ENCODE assay signal across 8 mouse cellular contexts in genomic region chr17:86753130-86753821, GRCm38 (mm10). TPM values are rescaled to one million over a fixed set of nuclear protein-coding genes. Genes with fewer than 3 reads are reported as not detected.
A peak's percentile ranks its signal among the peaks of the same experiment; 100 is the strongest.
DNase-seq lines count a peak whose midpoint lies in the region; ATAC-seq lines count a peak whose summit lies in the region.

TSS of gene Epas1 (plus strand) at chr17:86753700.

- ATAC-seq in heart, embryonic 13.5 days (ENCODE audit: extremely low read depth, insufficient number of reproducible peaks, low FRiP score, low TSS enrichment) = peak; percentile 95
- ATAC-seq in kidney, embryonic 16.5 days (ENCODE audit: low FRiP score, low TSS enrichment) = peak; percentile 97
- ATAC-seq in liver, embryonic 11.5 days (replicated peaks; ENCODE audit: low FRiP score) = peak; percentile 95
- ATAC-seq in monocyte, adult 5-6 weeks (replicated peaks; ENCODE audit: insufficient number of reproducible peaks, low FRiP score, low TSS enrichment, poor library complexity, severe bottlenecking) = peak; percentile 87

- H3K4me3 ChIP-seq in forebrain, embryonic 10.5 days = peak within 1 kb of the TSS; percentile 65
- peak within 1 kb of the TSS; percentile 73 for H3K4me3 ChIP-seq in heart, embryonic 13.5 days
- peak within 1 kb of the TSS; percentile 75 for H3K4me3 ChIP-seq in kidney, embryonic 16.5 days (ENCODE audit: low read length)
- H3K4me3 ChIP-seq in liver, embryonic 11.5 days (ENCODE audit: low read depth, low read length) = peak within 1 kb of the TSS; percentile 60

- H3K9ac ChIP-seq in heart, embryonic 13.5 days = peak within 1 kb of the TSS; percentile 83
- H3K9ac ChIP-seq in kidney, embryonic 16.5 days (replicated peaks; ENCODE audit: low read length) = peak within 1 kb of the TSS; percentile 68
- peak within 1 kb of the TSS; percentile 56 for H3K9ac ChIP-seq in liver, embryonic 11.5 days (ENCODE audit: low read depth, low read length)

- peak; percentile 32 for DNase-seq in 3T3-L1 (ENCODE audit: low read depth, low spot score)
- DNase-seq in brain, adult 2 months (ENCODE audit: low read depth, low spot score) = peak; percentile 76
- DNase-seq in forebrain, embryonic 10.5 days (ENCODE audit: extremely low spot score, low spot score) = peak; percentile 89
- DNase-seq in liver, embryonic 11.5 days (ENCODE audit: low spot score) = peak; percentile 85
- DNase-seq in spleen, postnatal 14 days (ENCODE audit: low spot score in 2 of 2) = peak; percentile 31 to 38

- peak within 1 kb of the TSS; percentile 99 for H3K4me2 ChIP-seq in heart, embryonic 13.5 days
- peak within 1 kb of the TSS; percentile 98 for H3K4me2 ChIP-seq in kidney, embryonic 16.5 days (replicated peaks; ENCODE audit: low read depth, low read length)
- peak within 1 kb of the TSS; percentile 92 for H3K4me2 ChIP-seq in liver, embryonic 11.5 days

- peaks cover 82% of the 10 kb centered on the region for H3K27me3 ChIP-seq in forebrain, embryonic 10.5 days (ENCODE audit: poor library complexity, severe bottlenecking)
- peaks cover 51% of the 10 kb centered on the region for H3K27me3 ChIP-seq in heart, embryonic 13.5 days (replicated peaks)
- peaks cover 33% of the 10 kb centered on the region for H3K27me3 ChIP-seq in kidney, embryonic 16.5 days (ENCODE audit: insufficient read depth, low read length)
- peaks cover 62% of the 10 kb centered on the region for H3K27me3 ChIP-seq in liver, embryonic 11.5 days (replicated peaks; ENCODE audit: control insufficient read depth, insufficient read depth, low read length)

- no peaks in the 10 kb centered on the region for H3K36me3 ChIP-seq in forebrain, embryonic 10.5 days (replicated peaks)
- no peaks in the 10 kb centered on the region for H3K36me3 ChIP-seq in heart, embryonic 13.5 days
- no peaks in the 10 kb centered on the region for H3K36me3 ChIP-seq in kidney, embryonic 16.5 days (ENCODE audit: insufficient read depth, low read length)
- H3K36me3 ChIP-seq in liver, embryonic 11.5 days (ENCODE audit: control insufficient read depth, insufficient read depth, low read length) = no peaks in the 10 kb centered on the region

- WGBS in forebrain, embryonic 10.5 days = under 1% methylated on average over 59 of the region's 60 CpGs
- under 1% methylated on average over 55 of the region's 60 CpGs for WGBS in heart, embryonic 13.5 days
- 0% methylated on average over 58 of the region's 60 CpGs for WGBS in kidney, embryonic 16.5 days
- under 1% methylated on average over 58 of the region's 60 CpGs for WGBS in liver, embryonic 11.5 days

- H3K27ac ChIP-seq in forebrain, embryonic 10.5 days = peak within 1 kb of the TSS; percentile 75
- peak within 1 kb of the TSS; percentile 75 for H3K27ac ChIP-seq in heart, embryonic 13.5 days (replicated peaks)
- peak within 1 kb of the TSS; percentile 84 for H3K27ac ChIP-seq in kidney, embryonic 16.5 days (ENCODE audit: low read length)
- 0 out of 2 replicates have a peak within 1 kb of the TSS, but pooled peaks have one; percentile 50 for H3K27ac ChIP-seq in liver, embryonic 11.5 days (ENCODE audit: low read depth, low read length)

- H3K4me1 ChIP-seq in forebrain, embryonic 10.5 days = peaks cover 27% of the 10 kb centered on the region
- peaks cover 42% of the 10 kb centered on the region for H3K4me1 ChIP-seq in heart, embryonic 13.5 days
- H3K4me1 ChIP-seq in kidney, embryonic 16.5 days (ENCODE audit: insufficient read depth, low read length) = peaks cover 14% of the 10 kb centered on the region
- peaks cover 9% of the 10 kb centered on the region for H3K4me1 ChIP-seq in liver, embryonic 11.5 days (replicated peaks; ENCODE audit: control insufficient read depth, insufficient read depth, low read length)

- no peaks in the 10 kb centered on the region for H3K9me3 ChIP-seq in forebrain, embryonic 10.5 days
- no peaks in the 10 kb centered on the region for H3K9me3 ChIP-seq in heart, embryonic 13.5 days
- no peaks in the 10 kb centered on the region for H3K9me3 ChIP-seq in kidney, embryonic 16.5 days (ENCODE audit: low read length)
- H3K9me3 ChIP-seq in liver, embryonic 11.5 days (ENCODE audit: control insufficient read depth, low read length) = no peaks in the 10 kb centered on the region

RNA-seq across cellular contexts. Expression of gene Epas1, which starts in this region (rescaled TPM):
- 1.9 TPM in 2 replicates for polyA plus RNA-seq in forebrain, embryonic 10.5 days (2016; fragmentation: Nextera tagmentation; extraction: Ambion mirVana)
- 5.1 and 5.6 TPM in 2 replicates for polyA plus RNA-seq in heart, embryonic 13.5 days (2015; fragmentation: Nextera tagmentation; extraction: Ambion mirVana)
- 10.0 and 12.3 TPM in 2 replicates for polyA plus RNA-seq in kidney, embryonic 16.5 days (2015; fragmentation: Nextera tagmentation; extraction: Ambion mirVana)
- polyA plus RNA-seq in liver, embryonic 11.5 days (2014; fragmentation: Nextera tagmentation; extraction: Ambion mirVana) = 7.3 and 8.1 TPM in 2 replicates
- total RNA-seq in monocyte, adult 5-6 weeks (2017) = 2.8 to 3.6 TPM in 2 of 3 replicates, not detected in the other

Comparison
In these comparisons a context has a peak if more than half of its experiments do, and no peak if none do; other contexts are left out.
1. Peak in every context shown above with its lines: DNase-seq, ATAC-seq, H3K4me3 ChIP-seq and H3K27ac ChIP-seq.
2. DNase-seq: peak in every context shown above with its lines; median percentile 89 in forebrain, embryonic 10.5 days; 85 in liver, embryonic 11.5 days; 76 in brain, adult 2 months; 34 in spleen, postnatal 14 days; 32 in 3T3-L1.